Mouse (Mus musculus) thymus, postnatal 10 days (tissue): ENCODE results near the gene Ano10.

ENCODE experiments used
- DNase-seq, 2 experiments: peaks; one replicate each; pipeline ENCODE4 v3.0.0; 2021; ENCODE audit warnings: low spot score in 2 of 2

The Ano10 gene

DNA sequence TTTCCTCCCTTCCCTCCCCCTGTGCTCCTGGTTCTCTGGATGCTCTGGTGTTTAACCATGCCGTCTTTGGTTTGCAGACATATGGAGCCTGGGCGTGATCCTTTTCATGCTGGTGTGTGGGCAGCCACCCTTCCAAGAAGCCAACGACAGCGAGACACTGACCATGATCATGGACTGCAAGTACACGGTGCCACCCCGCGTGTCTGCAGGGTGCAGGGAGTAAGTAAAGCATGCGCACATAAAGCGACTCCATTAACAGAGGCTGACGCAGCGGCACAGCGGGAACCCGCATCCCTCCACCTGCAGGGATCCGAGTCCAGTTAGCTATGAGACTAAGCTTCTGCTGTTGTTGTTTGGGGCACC, 137.2 kb downstream of the Ano10 start:
- DNase-seq = no peak

DNA sequence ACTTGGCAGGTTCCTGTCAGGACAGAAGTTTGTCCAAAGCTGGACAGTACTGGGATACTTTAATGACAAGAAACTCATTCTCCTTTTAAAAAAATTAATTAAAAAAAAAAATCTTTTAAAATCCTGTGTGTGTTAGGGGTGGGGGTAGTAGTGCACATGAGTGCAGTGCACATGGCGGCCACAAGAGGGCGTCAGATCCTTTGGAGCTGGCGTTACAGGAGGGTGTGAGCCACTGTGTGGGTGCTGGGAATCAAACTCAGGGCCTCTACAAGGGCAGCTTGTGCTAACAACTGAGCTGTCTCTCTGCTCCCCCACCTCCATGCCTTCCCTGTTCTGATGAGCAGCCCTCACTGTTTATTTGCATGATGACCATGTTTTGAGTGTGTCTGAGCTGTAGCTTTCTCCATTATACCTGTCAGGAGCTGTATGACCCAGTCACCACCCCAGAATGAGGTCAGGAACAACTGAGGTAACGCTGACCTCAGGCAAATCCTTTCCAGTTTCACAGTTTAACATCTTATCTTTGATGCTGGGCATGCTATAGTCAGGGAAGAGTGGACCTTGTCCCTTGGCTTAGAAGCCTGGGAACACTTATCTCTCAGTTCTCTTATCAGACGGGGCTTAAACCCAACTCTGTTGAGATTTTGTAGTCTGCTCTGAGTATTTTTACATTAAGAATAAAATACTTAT, 137.7 kb downstream of the Ano10 start:
- no peak for DNase-seq

GRCm38 (mm10) chr9:122155193-122155592, 139.0 kb downstream of the Ano10 start:
- no peak for DNase-seq

DNA sequence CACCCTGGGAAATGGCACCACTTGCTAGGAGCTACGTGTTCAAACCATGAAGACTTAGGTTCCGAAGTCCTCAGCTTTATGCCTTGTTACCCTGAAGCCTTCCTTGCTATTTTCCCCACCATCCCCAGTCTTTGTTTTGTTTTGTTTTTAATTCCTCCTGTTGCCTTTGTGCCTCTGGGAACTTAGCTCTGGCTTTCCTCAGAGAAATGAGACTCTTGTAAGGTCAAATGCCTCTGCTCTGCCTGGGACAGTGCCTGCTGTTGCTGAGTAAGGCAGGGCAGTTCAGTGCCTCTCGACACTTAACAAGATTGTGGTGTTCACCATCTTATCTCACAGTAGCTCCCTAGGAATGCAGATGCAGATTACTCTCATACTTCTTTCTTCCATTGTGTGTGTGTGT, 140.8 kb downstream of the Ano10 start:
- DNase-seq = no peak

DNA sequence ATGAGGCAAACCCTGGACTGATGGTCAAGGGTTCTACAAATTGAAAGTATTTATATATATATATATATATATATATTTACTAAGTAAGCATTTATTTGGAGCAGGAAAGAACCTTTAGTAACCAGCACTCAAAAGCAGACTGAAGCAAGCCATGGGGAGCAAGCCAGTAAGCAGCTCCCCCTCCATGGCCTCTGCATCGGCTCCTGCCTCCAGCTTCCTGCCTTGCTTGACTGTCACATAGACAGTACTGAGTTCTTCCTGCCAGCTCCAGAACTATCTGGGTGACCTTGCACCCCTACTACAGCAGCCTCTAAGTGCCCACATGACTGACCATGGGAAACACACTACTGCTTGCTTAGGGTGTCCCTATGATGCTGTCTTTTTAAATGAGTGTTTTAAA, 141.7 kb downstream of the Ano10 start:
- no peak for DNase-seq

DNA sequence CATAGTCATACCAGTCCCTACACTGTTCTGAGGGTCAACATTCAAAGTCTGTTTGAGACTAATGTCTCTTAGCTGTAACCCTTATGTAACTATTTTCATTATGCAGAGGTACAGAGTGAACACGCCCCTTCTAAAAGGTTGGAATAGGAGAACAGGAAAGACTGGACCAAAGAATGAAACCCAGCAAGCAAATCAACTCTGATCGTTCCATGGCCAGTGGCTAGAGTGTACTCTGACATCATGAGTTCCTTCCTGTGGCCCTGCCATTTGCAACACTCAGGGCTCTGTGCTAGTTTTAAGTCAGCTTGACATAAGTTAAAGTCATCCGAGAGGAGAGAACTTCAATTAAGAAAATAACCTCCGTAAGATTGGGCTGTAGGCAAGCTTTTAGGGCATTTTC, 142.2 kb downstream of the Ano10 start:
- DNase-seq = no peak

GRCm38 (mm10) chr9:122149997-122150826, 144.0 kb downstream of the Ano10 start:
- no peak for DNase-seq

DNA sequence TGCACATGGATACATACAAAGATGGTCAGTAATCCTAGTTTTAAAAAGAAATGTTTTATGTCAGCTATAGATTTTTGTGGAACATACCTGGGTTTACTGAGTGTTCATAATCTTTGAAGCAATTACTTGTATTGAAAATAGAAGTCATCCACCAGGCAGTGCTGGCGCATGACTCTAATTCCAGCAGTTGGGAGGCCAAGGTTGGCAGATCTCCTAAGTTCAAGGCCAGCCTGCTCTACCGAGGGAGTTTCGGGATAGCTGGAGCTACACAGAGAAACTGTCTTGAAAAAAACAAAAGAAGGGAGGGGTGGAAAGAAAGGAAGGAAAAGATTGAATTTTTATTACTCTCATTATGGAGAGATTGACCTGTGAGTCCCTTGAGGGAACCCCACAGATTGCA, 145.9 kb downstream of the Ano10 start:
- no peak for DNase-seq

DNA sequence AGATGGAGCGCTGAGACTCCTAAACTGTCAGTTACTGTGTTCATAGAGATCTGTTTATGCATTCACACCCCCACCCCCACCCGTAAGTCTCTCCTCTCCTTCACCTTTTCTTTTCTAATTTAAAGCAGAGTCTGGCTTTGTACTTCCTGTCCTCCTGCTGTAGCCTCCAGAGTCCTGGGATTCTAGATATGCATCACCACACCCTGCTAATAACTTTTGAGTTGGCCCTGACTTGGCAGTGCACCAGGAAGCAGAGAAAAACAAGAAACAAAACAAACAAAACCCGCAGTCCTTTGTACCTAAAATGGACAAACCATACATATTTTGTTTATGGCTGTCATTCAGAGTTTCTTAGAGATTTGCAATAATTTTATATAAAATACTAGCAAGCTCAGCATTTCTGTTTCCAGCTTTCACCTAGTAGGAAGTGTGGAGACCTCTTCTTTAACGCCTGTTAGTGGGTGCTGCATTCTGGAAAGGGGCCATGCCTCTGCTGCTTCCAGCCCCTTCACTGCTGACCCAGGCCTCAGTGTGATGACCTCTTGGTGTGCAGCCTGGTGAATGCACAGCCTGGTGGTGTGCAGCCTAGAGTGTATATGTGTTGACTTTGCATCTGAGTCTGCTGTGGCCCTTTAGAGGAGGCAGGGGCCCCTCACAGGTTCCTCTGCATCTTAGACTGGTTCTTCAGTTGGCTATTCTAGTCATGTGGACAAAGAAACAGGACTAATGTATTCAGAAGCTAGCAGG, 147.9 kb downstream of the Ano10 start:
- no peak for DNase-seq

DNA sequence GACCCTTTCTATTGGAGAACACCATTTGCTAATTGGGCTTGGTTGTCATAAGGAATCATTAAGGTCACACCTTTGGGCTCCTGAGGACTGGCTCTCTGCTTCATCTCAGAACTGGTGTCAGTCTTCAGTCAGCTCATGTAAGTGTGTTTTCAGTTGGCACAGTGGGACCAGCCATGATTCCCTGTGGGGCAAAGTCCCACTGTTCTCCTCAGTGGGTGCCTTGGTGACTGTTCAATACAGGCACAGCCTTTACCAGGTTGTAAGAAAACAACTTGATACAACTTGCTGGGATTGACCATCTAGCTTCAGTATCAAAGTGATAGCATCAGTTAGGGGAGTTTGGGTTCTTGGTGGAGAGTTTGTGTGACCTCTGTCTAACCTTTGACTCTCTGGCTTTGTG, 148.5 kb downstream of the Ano10 start:
- no peak for DNase-seq

DNA sequence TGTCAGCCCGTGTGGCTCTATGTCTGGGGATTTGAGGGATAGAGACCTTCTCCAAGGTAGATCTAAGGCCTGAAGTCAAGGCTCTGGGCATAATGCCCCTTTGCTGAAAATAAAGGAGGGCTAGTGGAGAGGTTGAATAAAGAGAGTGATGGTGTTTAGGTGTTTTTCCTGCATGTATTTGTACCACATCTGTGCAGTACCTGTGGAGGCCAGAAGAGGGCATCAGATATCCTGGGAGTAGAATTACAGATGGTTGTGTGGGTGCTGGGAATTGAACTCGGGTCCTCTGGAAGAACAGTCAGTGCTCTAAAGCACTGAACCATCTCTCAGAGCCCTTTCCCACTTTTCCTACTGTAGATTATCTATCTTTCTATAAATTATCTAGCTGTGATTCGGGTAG, 149.4 kb downstream of the Ano10 start:
- no peak for DNase-seq

- no peak for DNase-seq
Observed at GRCm38 (mm10) chr9:122143219-122143618, 151.0 kb downstream of the Ano10 start.

- DNase-seq = no peak
Observed at GRCm38 (mm10) chr9:122139236-122139635, 155.0 kb downstream of the Ano10 start.

DNA sequence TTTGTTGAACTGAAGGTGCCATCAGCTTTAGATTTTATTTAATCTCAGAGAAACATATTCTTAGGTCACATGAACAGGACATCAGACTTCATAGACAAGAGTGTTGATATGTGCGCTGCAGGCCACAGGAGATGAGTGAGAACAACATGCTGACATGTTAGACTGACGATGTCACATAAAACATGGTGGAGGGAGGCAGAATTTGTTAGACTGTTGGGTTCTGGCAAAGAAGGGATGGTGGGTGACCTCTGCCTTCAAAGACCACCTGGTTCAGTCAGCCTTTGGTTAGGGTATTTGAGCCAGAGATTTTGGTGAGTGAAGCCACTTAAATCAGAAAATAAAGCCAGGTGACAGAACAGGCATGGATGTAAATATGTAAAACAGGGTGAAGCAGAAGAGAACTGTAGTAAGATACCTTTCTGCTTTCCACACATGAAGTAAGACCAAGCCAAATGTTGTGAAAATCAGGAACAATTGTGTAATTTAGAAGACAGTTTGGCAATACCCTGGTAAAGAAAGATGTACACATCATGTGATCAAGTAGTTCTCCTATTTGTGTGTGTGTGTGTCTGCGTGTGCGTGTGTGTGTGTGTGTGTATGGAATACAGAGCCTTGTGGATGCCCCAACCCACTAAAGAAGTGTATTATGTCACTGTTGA, 155.7 kb downstream of the Ano10 start:
- no peak for DNase-seq

DNA sequence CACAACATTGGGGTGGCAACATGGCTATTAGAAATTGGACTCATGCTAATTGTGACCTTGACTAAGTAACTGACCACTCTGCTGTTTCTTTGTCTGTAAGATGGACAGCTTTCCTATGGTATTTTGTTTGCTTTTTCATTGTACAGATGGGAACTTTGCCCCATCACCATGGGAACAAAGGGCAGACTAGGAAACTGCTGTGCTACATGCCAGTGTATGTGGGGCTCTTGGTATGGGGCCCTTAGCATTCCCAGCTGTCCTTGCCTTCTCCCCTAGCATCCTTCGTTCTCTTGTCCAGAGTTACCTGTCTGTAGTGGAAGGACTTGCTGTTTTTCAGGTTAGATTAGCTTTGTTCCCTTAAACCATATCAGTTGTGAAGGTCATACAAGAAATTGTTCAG, 156.3 kb downstream of the Ano10 start:
- no peak for DNase-seq

GRCm38 (mm10) chr9:122135885-122136170, 158.4 kb downstream of the Ano10 start:
- DNase-seq = no peak

- DNase-seq = no peak
Observed at GRCm38 (mm10) chr9:122135095-122135884, 158.9 kb downstream of the Ano10 start.

DNA sequence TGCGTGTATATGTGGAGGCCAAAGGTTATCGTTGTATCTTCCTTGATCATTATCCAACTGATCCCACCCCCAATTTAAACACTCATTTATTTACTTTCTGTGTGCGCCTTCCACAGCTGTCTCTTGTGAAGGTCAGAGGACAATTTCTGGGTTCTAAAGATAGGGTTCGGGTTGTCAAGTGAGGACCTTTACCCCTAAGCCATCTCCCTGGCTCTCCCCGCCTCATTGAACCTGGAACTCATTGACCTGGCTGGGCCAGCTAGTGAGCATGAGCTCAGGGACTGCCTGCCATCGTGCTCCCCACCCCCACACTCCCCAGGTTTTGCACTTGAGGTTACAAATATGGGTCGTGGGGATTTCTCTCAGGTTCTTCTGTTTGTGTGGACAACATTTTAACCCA, 162.1 kb downstream of the Ano10 start:
- no peak for DNase-seq

- no peak for DNase-seq
Observed at GRCm38 (mm10) chr9:122130666-122131065, 163.6 kb downstream of the Ano10 start.

GRCm38 (mm10) chr9:122128686-122129085, 165.5 kb downstream of the Ano10 start:
- peak; percentile 31 to 37 for DNase-seq

- no peak for DNase-seq
Observed at GRCm38 (mm10) chr9:122127271-122127785, 166.9 kb downstream of the Ano10 start.
